Mouse (Mus musculus): Measurements from ENCODE around the gene Gm20388. TPM values are rescaled to one million over a fixed set of nuclear protein-coding genes. Genes with fewer than 3 reads are reported as not detected.
A peak's percentile ranks its signal among the peaks of the same experiment; 100 is the strongest.

Gene Gm20388
- polyA plus RNA-seq, 1 experiment from 2014 or later: not detected

DNA sequence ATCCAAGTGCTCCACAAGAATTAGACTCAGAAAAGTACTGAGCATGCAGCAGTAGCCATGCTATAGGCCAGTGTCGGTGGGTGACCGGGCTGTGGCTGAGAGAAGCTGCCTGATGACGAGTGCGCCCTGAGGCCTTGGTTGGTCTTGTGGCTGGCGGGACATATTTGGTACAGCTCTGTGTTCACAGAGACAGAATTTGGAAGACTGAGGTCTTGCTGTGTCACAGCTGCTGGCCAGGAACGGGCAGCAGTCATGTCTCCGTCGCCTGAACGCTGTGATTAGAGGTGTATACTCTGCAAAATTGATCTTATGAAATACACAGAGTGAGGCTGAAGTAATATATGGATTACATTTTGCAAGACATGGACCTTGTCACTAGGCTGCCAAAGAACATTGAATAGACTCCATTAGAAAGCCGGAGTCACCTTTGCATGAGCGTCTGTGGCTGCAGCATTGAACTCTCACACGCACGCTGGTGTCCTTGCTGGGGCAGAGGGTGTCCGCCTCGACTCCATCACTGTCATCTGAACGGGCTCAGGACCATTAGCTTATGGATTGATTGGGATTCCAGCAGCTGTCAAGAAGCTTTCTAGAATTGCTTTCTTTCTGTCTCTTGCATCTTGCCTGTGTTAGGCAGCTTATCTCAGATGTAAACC lies 5.7 kb downstream of the Gm20388 start:
- H3K36me3 ChIP-seq: peaks cover 40% of the 10 kb centered on the region
- H3K4me3 ChIP-seq: peak overlapping the region; percentile 54
- H3K4me1 ChIP-seq: peaks cover 96% of the 10 kb centered on the region
- H3K27ac ChIP-seq: peak overlapping the region; percentile 99
- H3K4me2 ChIP-seq: peak overlapping the region; percentile 91
- H3K9me3 ChIP-seq (replicated peaks): no peaks in the 10 kb centered on the region
- WGBS (ENCODE audit: insufficient replicate concordance): 59% methylated on average over 16 of the region's 16 CpGs
- ATAC-seq: no peak
- H3K9ac ChIP-seq: peak overlapping the region; percentile 64
- H3K27me3 ChIP-seq (replicated peaks): no peaks in the 10 kb centered on the region

DNA sequence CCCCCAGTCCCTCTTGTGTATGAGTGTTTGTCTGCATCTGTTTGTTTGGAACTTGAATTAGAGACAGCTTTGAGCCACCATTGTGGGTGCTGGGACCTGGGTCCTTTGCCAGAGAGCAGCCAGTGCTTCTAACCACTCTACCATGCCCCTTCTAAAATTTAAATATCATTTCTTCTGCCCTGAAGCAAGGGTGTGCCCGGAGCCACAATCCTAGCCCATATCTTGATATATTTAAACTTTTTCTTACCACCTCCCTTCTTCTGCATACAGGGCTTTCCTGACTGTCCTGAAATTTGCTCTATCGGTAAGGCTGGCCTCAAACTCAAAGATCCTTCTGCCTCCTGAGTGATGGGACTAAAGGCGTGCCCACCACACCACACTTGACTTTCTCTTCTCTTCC lies 6.8 kb downstream of the Gm20388 start:
- H3K9me3 ChIP-seq (replicated peaks): no peaks in the 10 kb centered on the region
- ATAC-seq: 0 out of 2 replicates have a peak, but pooled peaks have one; percentile 6
- H3K36me3 ChIP-seq: peaks cover 43% of the 10 kb centered on the region
- 36% methylated on average over 3 of the region's 3 CpGs for WGBS (ENCODE audit: insufficient replicate concordance)
- H3K4me2 ChIP-seq: peak overlapping the region; percentile 91
- peaks cover 100% of the 10 kb centered on the region for H3K4me1 ChIP-seq
- peak overlapping the region; percentile 64 for H3K9ac ChIP-seq
- peak overlapping the region; percentile 99 for H3K27ac ChIP-seq
- H3K4me3 ChIP-seq: peak overlapping the region; percentile 54
- no peaks in the 10 kb centered on the region for H3K27me3 ChIP-seq (replicated peaks)

DNA sequence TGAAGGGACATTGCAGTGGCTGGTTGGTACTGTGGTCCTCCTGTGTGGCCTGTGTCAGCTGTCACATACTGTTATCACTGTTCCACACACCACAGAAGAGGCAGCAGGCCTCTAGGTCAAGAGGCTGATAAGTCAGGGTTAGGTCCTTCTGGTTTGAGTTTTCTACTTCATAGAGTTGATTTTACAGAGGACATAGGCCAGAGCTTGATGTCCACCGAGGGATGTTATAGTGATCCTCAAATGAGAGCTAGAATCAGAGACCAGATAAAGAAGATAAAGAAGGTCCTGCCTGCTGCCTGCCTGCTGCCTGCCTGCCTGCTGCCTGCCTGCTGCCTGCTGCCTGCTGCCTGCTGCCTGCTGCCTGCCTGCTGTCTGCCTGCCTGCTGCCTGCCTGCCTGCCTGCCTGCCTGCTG lies 7.5 kb downstream of the Gm20388 start:
- Histone ChIP-seq H3K4me1 (peaks cover 97% of the 10 kb centered on the region), H3K9me3 (replicated peaks) (no peaks in the 10 kb centered on the region), H3K27me3 (replicated peaks) (no peaks in the 10 kb centered on the region), H3K4me2 (peak overlapping the region; percentile 91), H3K9ac (peak overlapping the region; percentile 69), H3K36me3 (peaks cover 41% of the 10 kb centered on the region), H3K4me3 (peak overlapping the region; percentile 54), H3K27ac (peak overlapping the region; percentile 99)
- peak; percentile 99 for ATAC-seq
- 12% methylated on average over 1 of the region's 1 CpGs for WGBS (ENCODE audit: insufficient replicate concordance)

DNA sequence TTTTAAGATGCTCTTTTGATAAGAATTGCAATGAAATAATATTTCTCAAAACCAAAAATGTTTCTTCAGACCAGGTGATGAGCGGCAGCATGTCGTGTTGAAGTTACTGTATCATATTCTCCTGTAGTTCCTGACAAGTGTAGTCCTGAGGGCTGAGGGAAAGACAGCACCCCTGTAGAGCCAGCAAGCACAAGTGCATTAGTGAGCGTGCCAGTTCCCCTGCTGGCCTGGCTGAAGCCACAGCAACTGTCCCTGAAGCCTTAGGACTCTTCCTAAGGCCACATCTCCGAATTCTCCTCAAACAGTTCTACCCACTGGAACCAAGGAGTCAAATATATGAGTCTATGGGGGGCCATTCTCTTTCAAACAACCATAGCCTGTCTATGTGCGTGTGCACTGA lies 12.6 kb downstream of the Gm20388 start:
- Histone ChIP-seq H3K9ac (no peak overlapping the region), H3K4me1 (peaks cover 91% of the 10 kb centered on the region), H3K27me3 (replicated peaks) (no peaks in the 10 kb centered on the region), H3K27ac (no peak overlapping the region), H3K4me2 (no peak overlapping the region), H3K9me3 (replicated peaks) (no peaks in the 10 kb centered on the region), H3K4me3 (no peak overlapping the region), H3K36me3 (peaks cover 45% of the 10 kb centered on the region)
- ATAC-seq: no peak
- WGBS (ENCODE audit: insufficient replicate concordance): 86% methylated on average over 5 of the region's 5 CpGs

DNA sequence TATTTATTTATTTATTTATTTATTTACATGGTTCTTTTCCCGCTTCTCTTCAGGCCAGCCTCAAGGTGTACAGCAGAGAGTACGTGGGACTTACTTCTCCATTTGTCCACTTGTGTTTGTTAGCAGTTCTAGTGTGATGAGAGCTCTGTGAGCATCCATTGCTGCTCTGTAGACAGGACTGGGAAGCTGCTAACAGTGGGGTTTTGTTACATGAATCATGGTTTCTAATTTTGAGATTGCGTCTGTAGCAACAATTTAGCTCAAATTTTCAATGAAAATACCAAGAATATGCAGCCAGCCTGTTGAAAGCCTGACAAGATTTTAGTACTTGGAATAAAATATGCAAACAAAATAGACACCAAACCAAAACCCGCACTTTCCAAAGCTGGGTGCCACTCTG lies 14.8 kb downstream of the Gm20388 start:
- ATAC-seq: no peak
- no peaks in the 10 kb centered on the region for H3K9me3 ChIP-seq (replicated peaks)
- 87% methylated on average over 4 of the region's 4 CpGs for WGBS (ENCODE audit: insufficient replicate concordance)
- no peaks in the 10 kb centered on the region for H3K27me3 ChIP-seq (replicated peaks)
- peaks cover 86% of the 10 kb centered on the region for H3K4me1 ChIP-seq
- peaks cover 39% of the 10 kb centered on the region for H3K36me3 ChIP-seq
- H3K4me3 ChIP-seq: no peak overlapping the region
- no peak overlapping the region for H3K9ac ChIP-seq
- no peak overlapping the region for H3K27ac ChIP-seq
- H3K4me2 ChIP-seq: no peak overlapping the region

DNA sequence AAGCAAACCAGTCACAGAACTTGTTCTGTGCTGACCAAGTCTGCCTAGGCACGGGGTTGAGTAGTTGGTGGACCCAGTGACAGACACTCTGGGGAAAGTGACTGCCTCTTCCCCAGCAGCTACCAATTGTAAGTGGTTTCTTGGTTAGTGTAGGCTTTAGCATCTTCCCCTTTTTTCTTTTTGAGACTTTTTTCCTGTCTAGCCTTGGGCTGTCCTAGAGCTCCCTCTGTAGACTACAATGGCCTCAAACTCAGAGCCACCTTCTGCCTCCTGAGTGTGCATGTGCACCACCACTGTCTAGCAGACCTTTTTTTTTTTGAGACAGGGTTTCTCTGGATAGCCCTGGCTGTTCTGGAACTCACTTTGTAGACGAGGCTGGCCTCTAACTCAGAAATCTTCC lies 15.8 kb downstream of the Gm20388 start:
- Histone ChIP-seq H3K4me2 (no peak overlapping the region), H3K4me1 (peaks cover 81% of the 10 kb centered on the region), H3K36me3 (peaks cover 34% of the 10 kb centered on the region), H3K27ac (no peak overlapping the region), H3K27me3 (replicated peaks) (no peaks in the 10 kb centered on the region), H3K9ac (no peak overlapping the region), H3K9me3 (replicated peaks) (no peaks in the 10 kb centered on the region), H3K4me3 (no peak overlapping the region)
- ATAC-seq: no peak
- WGBS (ENCODE audit: insufficient replicate concordance): 37% methylated on average over 2 of the region's 2 CpGs

DNA sequence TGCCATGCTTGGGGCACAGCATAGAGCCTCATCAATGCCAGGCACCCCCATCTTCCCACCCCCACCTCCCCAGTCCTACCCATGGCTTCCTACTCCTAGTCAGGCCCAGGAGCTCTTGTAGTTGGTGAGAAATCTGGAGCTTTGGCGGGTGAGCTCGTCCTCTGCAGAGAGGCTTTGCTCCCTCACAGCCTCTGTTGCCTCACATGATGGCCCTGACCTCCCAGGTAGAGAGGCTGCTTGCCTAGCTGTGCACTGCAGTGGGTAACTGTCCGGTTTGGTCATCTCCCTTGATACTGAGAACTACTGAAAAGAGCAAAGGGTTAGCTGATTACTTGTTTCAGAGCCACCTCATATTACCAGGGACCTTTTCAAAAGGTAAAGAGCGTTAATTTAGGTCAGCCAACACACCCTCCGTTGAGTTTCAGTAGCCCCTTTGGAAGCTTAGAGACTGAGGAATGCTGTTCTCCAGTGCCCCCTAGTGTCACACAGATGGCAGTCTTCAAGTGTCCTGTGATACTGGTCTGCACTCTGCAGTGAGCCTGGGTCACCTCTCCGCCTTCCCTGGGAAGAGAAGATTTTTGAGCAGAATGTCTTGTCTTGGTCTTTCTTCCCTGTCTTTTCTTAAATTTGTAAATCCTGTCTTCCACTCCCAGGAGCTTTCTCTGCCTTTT lies 16.9 kb downstream of the Gm20388 start:
- ATAC-seq: peak; percentile 76
- Histone ChIP-seq H3K27me3 (replicated peaks) (no peaks in the 10 kb centered on the region), H3K4me1 (peaks cover 70% of the 10 kb centered on the region), H3K27ac (no peak overlapping the region), H3K4me3 (no peak overlapping the region), H3K9ac (no peak overlapping the region), H3K9me3 (replicated peaks) (no peaks in the 10 kb centered on the region), H3K36me3 (peaks cover 41% of the 10 kb centered on the region), H3K4me2 (no peak overlapping the region)
- 56% methylated on average over 6 of the region's 6 CpGs for WGBS (ENCODE audit: insufficient replicate concordance)

DNA sequence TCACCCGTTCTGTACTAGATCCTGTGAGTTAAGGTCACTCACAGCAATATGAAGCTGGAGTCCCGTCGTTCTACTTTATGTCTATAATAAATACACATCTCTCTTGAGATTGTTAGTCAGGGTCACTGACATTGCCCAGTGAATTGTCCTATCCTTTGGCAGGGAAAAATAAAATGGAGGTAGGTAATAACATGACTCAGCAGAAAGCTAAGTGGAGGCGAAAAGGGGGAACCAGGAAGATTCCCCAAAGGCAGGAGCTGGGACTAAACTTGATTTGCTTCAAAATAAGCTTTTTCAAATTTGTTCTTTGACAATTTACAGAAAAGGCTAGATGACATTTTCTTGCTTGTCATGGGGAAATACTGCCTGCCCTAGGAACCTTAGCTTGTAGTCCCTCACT lies 20.7 kb downstream of the Gm20388 start:
- 80% methylated on average over 4 of the region's 4 CpGs for WGBS (ENCODE audit: insufficient replicate concordance)
- H3K4me2 ChIP-seq: no peak overlapping the region
- H3K9ac ChIP-seq: no peak overlapping the region
- ATAC-seq: no peak
- H3K4me3 ChIP-seq: no peak overlapping the region
- no peaks in the 10 kb centered on the region for H3K9me3 ChIP-seq (replicated peaks)
- peaks cover 67% of the 10 kb centered on the region for H3K36me3 ChIP-seq
- H3K4me1 ChIP-seq: peaks cover 58% of the 10 kb centered on the region
- H3K27me3 ChIP-seq (replicated peaks): no peaks in the 10 kb centered on the region
- H3K27ac ChIP-seq: no peak overlapping the region

DNA sequence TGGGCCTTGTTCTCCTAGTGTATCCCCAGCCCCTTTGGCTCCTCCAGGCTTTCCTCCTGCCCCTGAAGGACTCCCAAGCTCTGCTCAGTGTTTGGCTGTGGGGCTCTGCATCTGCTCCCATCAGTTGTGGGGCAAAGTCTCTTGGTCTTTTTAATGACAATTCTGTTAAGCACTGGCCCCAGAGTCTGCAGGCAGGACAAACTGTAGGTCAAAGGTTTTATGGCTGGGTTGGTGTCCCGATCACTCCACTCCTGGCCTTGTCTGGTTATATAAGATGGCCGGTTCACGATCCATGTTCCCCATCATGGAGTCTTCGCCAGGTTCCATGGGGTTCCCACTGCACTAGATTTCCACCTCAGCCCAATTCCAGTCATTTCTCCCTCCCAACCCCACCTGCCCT lies 23.0 kb downstream of the Gm20388 start:
- H3K4me3 ChIP-seq: no peak overlapping the region
- H3K4me1 ChIP-seq: peaks cover 50% of the 10 kb centered on the region
- H3K4me2 ChIP-seq: no peak overlapping the region
- no peak for ATAC-seq
- no peaks in the 10 kb centered on the region for H3K9me3 ChIP-seq (replicated peaks)
- no peaks in the 10 kb centered on the region for H3K27me3 ChIP-seq (replicated peaks)
- H3K27ac ChIP-seq: no peak overlapping the region
- 96% methylated on average over 4 of the region's 4 CpGs for WGBS (ENCODE audit: insufficient replicate concordance)
- peaks cover 83% of the 10 kb centered on the region for H3K36me3 ChIP-seq
- H3K9ac ChIP-seq: no peak overlapping the region

DNA sequence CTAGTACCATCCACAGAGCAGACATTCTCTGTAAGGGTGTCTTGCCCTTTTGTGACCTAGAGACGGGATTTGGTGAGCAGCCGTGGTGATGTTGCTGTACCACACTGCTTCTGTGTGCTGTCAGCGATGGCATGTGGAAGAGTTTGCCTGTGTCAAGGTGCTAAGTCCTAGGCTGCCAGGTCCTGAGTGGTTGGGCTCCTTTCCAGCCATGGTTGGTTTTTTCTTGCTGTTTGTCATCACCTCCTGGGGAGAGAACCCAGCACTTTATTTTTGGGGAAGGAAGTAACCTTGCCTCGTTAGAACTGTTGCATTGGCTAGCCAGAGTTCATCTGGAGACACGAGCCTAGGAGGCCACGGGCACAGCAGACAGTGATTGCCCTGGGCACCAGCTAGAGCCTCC lies 24.9 kb downstream of the Gm20388 start:
- no peak overlapping the region for H3K9ac ChIP-seq
- no peak for ATAC-seq
- H3K4me3 ChIP-seq: no peak overlapping the region
- WGBS (ENCODE audit: insufficient replicate concordance): 67% methylated on average over 6 of the region's 6 CpGs
- no peak overlapping the region for H3K27ac ChIP-seq
- no peaks in the 10 kb centered on the region for H3K27me3 ChIP-seq (replicated peaks)
- H3K36me3 ChIP-seq: peaks cover 94% of the 10 kb centered on the region
- H3K4me2 ChIP-seq: no peak overlapping the region
- peaks cover 36% of the 10 kb centered on the region; the same call in 1 of the 2 replicates for H3K4me1 ChIP-seq
- H3K9me3 ChIP-seq (replicated peaks): no peaks in the 10 kb centered on the region

DNA sequence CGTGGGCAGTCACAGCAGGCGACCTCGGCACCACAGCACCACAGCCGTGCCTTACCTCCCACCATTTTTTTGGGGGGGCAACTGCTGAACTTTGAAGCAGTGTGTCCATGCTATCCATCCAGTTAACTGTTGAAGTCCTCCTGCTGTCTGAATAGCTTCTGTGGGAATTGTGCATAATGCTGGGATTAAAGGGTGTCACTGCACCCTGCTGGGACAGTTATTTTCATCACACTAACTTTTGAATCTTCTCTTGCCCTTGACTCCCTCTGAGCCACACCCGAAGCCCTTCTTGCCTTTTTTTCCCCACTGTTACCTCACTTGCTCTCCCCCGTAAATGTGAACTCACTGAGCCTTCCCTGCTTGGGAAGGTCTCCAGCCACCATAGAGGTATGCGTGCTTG lies 27.8 kb downstream of the Gm20388 start:
- Histone ChIP-seq H3K4me1 (peaks cover 23% of the 10 kb centered on the region; the same call in 1 of the 2 replicates), H3K4me3 (no peak overlapping the region), H3K4me2 (no peak overlapping the region), H3K27me3 (replicated peaks) (no peaks in the 10 kb centered on the region), H3K9me3 (replicated peaks) (no peaks in the 10 kb centered on the region), H3K27ac (no peak overlapping the region), H3K36me3 (peaks cover 99% of the 10 kb centered on the region), H3K9ac (no peak overlapping the region)
- no peak for ATAC-seq
- WGBS (ENCODE audit: insufficient replicate concordance): 76% methylated on average over 7 of the region's 7 CpGs

DNA sequence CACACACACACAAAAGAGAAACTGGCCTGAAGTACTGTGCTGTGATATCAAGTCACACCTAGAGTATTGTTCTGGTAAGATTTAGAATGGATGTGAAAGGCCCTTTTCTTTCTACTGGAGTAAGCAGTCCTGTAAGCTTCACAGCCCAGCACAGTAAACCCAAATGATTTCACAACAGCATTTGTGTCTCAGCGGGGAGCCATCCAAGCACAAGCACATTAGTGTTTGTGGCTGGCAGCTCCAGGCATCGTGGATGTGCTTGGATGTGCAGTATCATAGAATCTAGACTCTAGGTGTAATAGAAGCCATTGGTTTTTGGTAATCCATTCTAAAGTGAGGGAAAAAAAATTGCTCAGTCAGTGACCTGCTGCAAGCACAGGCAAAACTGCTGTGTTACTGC lies 28.7 kb downstream of the Gm20388 start:
- no peak overlapping the region for H3K4me2 ChIP-seq
- H3K36me3 ChIP-seq: peaks cover 99% of the 10 kb centered on the region
- H3K27me3 ChIP-seq (replicated peaks): no peaks in the 10 kb centered on the region
- no peaks in the 10 kb centered on the region for H3K9me3 ChIP-seq (replicated peaks)
- no peak for ATAC-seq
- peaks cover 18% of the 10 kb centered on the region; the same call in 1 of the 2 replicates for H3K4me1 ChIP-seq
- H3K9ac ChIP-seq: no peak overlapping the region
- H3K4me3 ChIP-seq: no peak overlapping the region
- no peak overlapping the region for H3K27ac ChIP-seq
- 95% methylated on average over 2 of the region's 2 CpGs for WGBS (ENCODE audit: insufficient replicate concordance)

Measured in liver, embryonic 12.5 days (tissue).